Mouse (Mus musculus): ENCODE results near the gene Coq10b. TPM values are rescaled to one million over a fixed set of nuclear protein-coding genes. Genes with fewer than 3 reads are reported as not detected.
"Not testable (repeated sequence)": the region's sequence is repeated elsewhere in the genome, so short reads cannot be mapped to it uniquely, and the experiment has no call there.

Coq10b gene
- 12.3 and 15.1 TPM in 2 replicates for total RNA-seq (2014; rRNA removed)
- 23.3 and 23.7 TPM in 2 replicates for polyA plus RNA-seq (2015; fragmentation: Nextera tagmentation; extraction: Ambion mirVana)

- H3K9ac ChIP-seq (replicated peaks; ENCODE audit: low read length) = peak within 1 kb of the TSS; percentile 65
- no peaks in the 10 kb centered on the region for H3K36me3 ChIP-seq (ENCODE audit: insufficient read depth, low read length)
- DNase-seq (ENCODE audit: low spot score) (peak; percentile 99), ATAC-seq (peak; percentile 100)
- TF ChIP-seq CTCF (IDR thresholded peaks at IDR 0.05; ENCODE audit: low read depth) = peak; percentile 41; the same call in 1 of the 2 replicates
- no peaks in the 10 kb centered on the region for H3K27me3 ChIP-seq (ENCODE audit: insufficient read depth, low read length)
- peak within 1 kb of the TSS; percentile 76 for H3K4me2 ChIP-seq (ENCODE audit: low read depth, low read length)
- peak within 1 kb of the TSS; percentile 83 for H3K4me3 ChIP-seq (ENCODE audit: low read length)
- peaks cover 6% of the 10 kb centered on the region for H3K4me1 ChIP-seq (ENCODE audit: insufficient read depth, low read length)
- H3K9me3 ChIP-seq (ENCODE audit: low read length) = no peaks in the 10 kb centered on the region
- under 1% methylated on average over 46 of the region's 46 CpGs for WGBS
- H3K27ac ChIP-seq = peak within 1 kb of the TSS; percentile 84
Observed at GRCm38 (mm10) chr1:55052355-55052953, at the start of gene Coq10b. TSS of gene Coq10b (plus strand) at chr1:55052770.

- H3K4me2 ChIP-seq (ENCODE audit: low read depth, low read length); H3K4me1 ChIP-seq (ENCODE audit: insufficient read depth, low read length); H3K4me3 ChIP-seq (ENCODE audit: low read length); DNase-seq (ENCODE audit: low spot score); ATAC-seq; H3K27ac ChIP-seq; H3K27me3 ChIP-seq (ENCODE audit: insufficient read depth, low read length); H3K9ac ChIP-seq (replicated peaks; ENCODE audit: low read length); H3K9me3 ChIP-seq (ENCODE audit: low read length): not testable (repeated sequence)
- WGBS = 89% methylated on average over 2 of the region's 2 CpGs
- TF ChIP-seq CTCF (IDR thresholded peaks at IDR 0.05; ENCODE audit: low read depth) = peak; percentile 11; the same call in 1 of the 2 replicates
- H3K36me3 ChIP-seq (ENCODE audit: insufficient read depth, low read length) = peaks cover 46% of the 10 kb centered on the region
Observed at GRCm38 (mm10) chr1:55008313-55008712, 44.3 kb upstream of the Coq10b start.

GRCm38 (mm10) chr1:55012513-55012912 is 40.1 kb upstream of the Coq10b start:
- peaks cover 34% of the 10 kb centered on the region for H3K36me3 ChIP-seq (ENCODE audit: insufficient read depth, low read length)

GRCm38 (mm10) chr1:55021907-55022306 is 30.7 kb upstream of the Coq10b start:
- DNase-seq (ENCODE audit: low spot score) (no peak), ATAC-seq (no peak)
- H3K9me3 ChIP-seq (ENCODE audit: low read length) = no peaks in the 10 kb centered on the region
- no peak overlapping the region for H3K9ac ChIP-seq (replicated peaks; ENCODE audit: low read length)
- H3K36me3 ChIP-seq (ENCODE audit: insufficient read depth, low read length) = 0 out of 2 replicates have a peak, but pooled peaks cover 7% of the 10 kb centered on the region
- TF ChIP-seq CTCF (IDR thresholded peaks at IDR 0.05; ENCODE audit: low read depth) = no peak
- H3K27me3 ChIP-seq (ENCODE audit: insufficient read depth, low read length) = no peaks in the 10 kb centered on the region
- H3K4me1 ChIP-seq (ENCODE audit: insufficient read depth, low read length) = no peaks in the 10 kb centered on the region
- no peak overlapping the region for H3K4me3 ChIP-seq (ENCODE audit: low read length)
- H3K27ac ChIP-seq = no peak overlapping the region
- no peak overlapping the region for H3K4me2 ChIP-seq (ENCODE audit: low read depth, low read length)

More at GRCm38 (mm10) chr1:55012513-55012912, 40.1 kb upstream of the Coq10b start:
- ATAC-seq (no peak), DNase-seq (ENCODE audit: low spot score) (no peak)
- Histone ChIP-seq H3K27ac (no peak overlapping the region), H3K9ac (replicated peaks; ENCODE audit: low read length) (no peak overlapping the region), H3K4me3 (ENCODE audit: low read length) (no peak overlapping the region), H3K27me3 (ENCODE audit: insufficient read depth, low read length) (no peaks in the 10 kb centered on the region), H3K4me1 (ENCODE audit: insufficient read depth, low read length) (no peaks in the 10 kb centered on the region), H3K9me3 (ENCODE audit: low read length) (no peaks in the 10 kb centered on the region), H3K4me2 (ENCODE audit: low read depth, low read length) (no peak overlapping the region)
- 53% methylated on average over 3 of the region's 3 CpGs for WGBS
- peak; percentile 36 for TF ChIP-seq CTCF (IDR thresholded peaks at IDR 0.05; ENCODE audit: low read depth)

GRCm38 (mm10) chr1:55025656-55026430 is 26.7 kb upstream of the Coq10b start:
- Histone ChIP-seq H3K27me3 (ENCODE audit: insufficient read depth, low read length) (no peaks in the 10 kb centered on the region), H3K4me1 (ENCODE audit: insufficient read depth, low read length) (no peaks in the 10 kb centered on the region), H3K36me3 (ENCODE audit: insufficient read depth, low read length) (no peaks in the 10 kb centered on the region), H3K9ac (replicated peaks; ENCODE audit: low read length) (peak overlapping the region; percentile 99), H3K27ac (peak overlapping the region; percentile 97; the same call in 1 of the 2 replicates), H3K9me3 (ENCODE audit: low read length) (no peaks in the 10 kb centered on the region), H3K4me3 (ENCODE audit: low read length) (peak overlapping the region; percentile 99), H3K4me2 (ENCODE audit: low read depth, low read length) (peak overlapping the region; percentile 84)
- no peak for TF ChIP-seq CTCF (IDR thresholded peaks at IDR 0.05; ENCODE audit: low read depth)
- peak; percentile 6 for DNase-seq (ENCODE audit: low spot score)
- ATAC-seq = no peak
- WGBS = 13% methylated on average over 10 of the region's 10 CpGs

- Histone ChIP-seq H3K9me3 (ENCODE audit: low read length) (no peaks in the 10 kb centered on the region), H3K4me2 (ENCODE audit: low read depth, low read length) (peak overlapping the region; percentile 84), H3K4me3 (ENCODE audit: low read length) (peak overlapping the region; percentile 99), H3K4me1 (ENCODE audit: insufficient read depth, low read length) (no peaks in the 10 kb centered on the region), H3K27me3 (ENCODE audit: insufficient read depth, low read length) (no peaks in the 10 kb centered on the region), H3K27ac (peak overlapping the region; percentile 97), H3K9ac (replicated peaks; ENCODE audit: low read length) (peak overlapping the region; percentile 99), H3K36me3 (ENCODE audit: insufficient read depth, low read length) (no peaks in the 10 kb centered on the region)
- under 1% methylated on average over 55 of the region's 55 CpGs for WGBS
- ATAC-seq (peak; percentile 74), DNase-seq (ENCODE audit: low spot score) (peak; percentile 65)
- TF ChIP-seq CTCF (IDR thresholded peaks at IDR 0.05; ENCODE audit: low read depth) = no peak
Observed at GRCm38 (mm10) chr1:55026444-55027252, 25.9 kb upstream of the Coq10b start.

Measured in hindbrain, postnatal 0 days (tissue).